Comparison of ENCODE assay signal across 9 mouse cellular contexts in the genomic region with DNA sequence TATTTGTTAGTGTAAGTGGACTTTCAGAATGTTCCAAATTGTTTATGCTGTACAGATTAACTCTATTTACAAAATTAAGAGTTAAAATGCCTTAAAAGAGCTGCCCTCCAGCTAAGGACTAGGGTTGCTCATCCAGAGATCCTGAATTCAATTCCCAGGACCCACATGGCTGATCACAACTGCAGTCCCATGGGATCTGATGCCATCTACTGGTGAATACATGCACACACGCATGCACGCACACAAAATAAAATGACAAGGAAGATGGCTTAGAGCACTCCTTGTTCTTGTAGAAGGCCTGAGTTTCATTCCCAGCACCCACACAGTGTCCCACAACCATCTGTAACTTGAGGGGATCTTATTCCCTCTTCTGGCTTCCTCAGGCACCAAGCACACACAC. TPM values are rescaled to one million over a fixed set of nuclear protein-coding genes. Genes with fewer than 3 reads are reported as not detected.
DNase-seq lines count a peak whose midpoint lies in the region; ATAC-seq lines count a peak whose summit lies in the region.
"Had no signal": no experiment of that assay in that cellular context is flagged by ENCODE, and none has a peak within 500 bp of the region (broad histone marks: within the 10 kb centered on the region; RNA-seq: fewer than 3 reads in every experiment).

No protein-coding gene starts in this region.

- no peaks in the 10 kb centered on the region for H3K4me1 ChIP-seq in embryonic facial prominence, embryonic 11.5 days (ENCODE audit: control insufficient read depth, insufficient read depth, low read length)
- no peaks in the 10 kb centered on the region for H3K4me1 ChIP-seq in embryonic facial prominence, embryonic 10.5 days
- H3K4me1 ChIP-seq in forebrain, embryonic 15.5 days, result no peaks in the 10 kb centered on the region

- H3K4me2 ChIP-seq in embryonic facial prominence, embryonic 11.5 days (ENCODE audit: low read depth, low read length), result no peak overlapping the region
- no peak overlapping the region for H3K4me2 ChIP-seq in forebrain, embryonic 15.5 days (replicated peaks)

- 76% methylated on average over 2 of the region's 2 CpGs for WGBS in embryonic facial prominence, embryonic 11.5 days
- 79% methylated on average over 2 of the region's 2 CpGs for WGBS in embryonic facial prominence, embryonic 10.5 days
- WGBS in forebrain, embryonic 15.5 days, result 78% methylated on average over 2 of the region's 2 CpGs

- intact Hi-C loops in heart, postnatal 36 days (cut with DNase I), result no loop called here

- ATAC-seq in embryonic facial prominence, embryonic 11.5 days (replicated peaks; ENCODE audit: insufficient number of reproducible peaks, low FRiP score, low TSS enrichment, low read depth), result no peak
- ATAC-seq in forebrain, embryonic 15.5 days (replicated peaks), result 0 out of 2 replicates have a peak, but pooled peaks have one; percentile 30

- H3K27me3 ChIP-seq in embryonic facial prominence, embryonic 11.5 days (ENCODE audit: control insufficient read depth, insufficient read depth, low read length), result no peaks in the 10 kb centered on the region
- no peaks in the 10 kb centered on the region for H3K27me3 ChIP-seq in embryonic facial prominence, embryonic 10.5 days (replicated peaks; ENCODE audit: low read depth, poor library complexity, severe bottlenecking)
- no peaks in the 10 kb centered on the region for H3K27me3 ChIP-seq in forebrain, embryonic 15.5 days

- no peaks in the 10 kb centered on the region for H3K9me3 ChIP-seq in embryonic facial prominence, embryonic 11.5 days (replicated peaks; ENCODE audit: control insufficient read depth, low read length)
- H3K9me3 ChIP-seq in embryonic facial prominence, embryonic 10.5 days, result no peaks in the 10 kb centered on the region
- H3K9me3 ChIP-seq in forebrain, embryonic 15.5 days, result no peaks in the 10 kb centered on the region

- no peak overlapping the region for H3K4me3 ChIP-seq in embryonic facial prominence, embryonic 11.5 days (ENCODE audit: low read depth, low read length)
- no peak overlapping the region for H3K4me3 ChIP-seq in embryonic facial prominence, embryonic 10.5 days
- H3K4me3 ChIP-seq in forebrain, embryonic 15.5 days, result no peak overlapping the region

- peak; percentile 49 for DNase-seq in embryonic facial prominence, embryonic 11.5 days (ENCODE audit: low spot score)
- DNase-seq in embryonic facial prominence, embryonic 10.5 days (ENCODE audit: low spot score), result no peak
- peak; percentile 24 for DNase-seq in lung, postnatal 36 days
- DNase-seq in lung, postnatal 25 days (ENCODE audit: low spot score), result no peak
- DNase-seq in retina, postnatal 1 day, result peak; percentile 56
- DNase-seq in heart, postnatal 36 days, result no peak
- no peak for DNase-seq in adrenal gland, adult 8-10 months
- DNase-seq: kidney, postnatal 14 days had no signal

- no peak overlapping the region for H3K27ac ChIP-seq in embryonic facial prominence, embryonic 11.5 days (replicated peaks; ENCODE audit: low read depth, low read length)
- H3K27ac ChIP-seq in embryonic facial prominence, embryonic 10.5 days (replicated peaks), result no peak overlapping the region
- no peak overlapping the region for H3K27ac ChIP-seq in forebrain, embryonic 15.5 days (replicated peaks)

- no peak overlapping the region for H3K9ac ChIP-seq in embryonic facial prominence, embryonic 11.5 days (replicated peaks; ENCODE audit: low read length)
- no peak overlapping the region for H3K9ac ChIP-seq in forebrain, embryonic 15.5 days (replicated peaks)

- H3K36me3 ChIP-seq in embryonic facial prominence, embryonic 11.5 days (replicated peaks; ENCODE audit: control insufficient read depth, insufficient read depth, low read depth, low read length), result peaks cover 13% of the 10 kb centered on the region
- peaks cover 100% of the 10 kb centered on the region for H3K36me3 ChIP-seq in embryonic facial prominence, embryonic 10.5 days (replicated peaks)
- H3K36me3 ChIP-seq in forebrain, embryonic 15.5 days, result peaks cover 83% of the 10 kb centered on the region

RNA-seq across cellular contexts. Expression of gene Morf4l1, which starts 13.8 kb away (rescaled TPM):
- polyA plus RNA-seq in embryonic facial prominence, embryonic 11.5 days (2014; fragmentation: Nextera tagmentation; extraction: Ambion mirVana), result 527 and 556 TPM in 2 replicates
- 515 and 519 TPM in 2 replicates for polyA plus RNA-seq in embryonic facial prominence, embryonic 10.5 days (2016; fragmentation: Nextera tagmentation; extraction: Ambion mirVana)
- 477 and 483 TPM in 2 replicates for polyA plus RNA-seq in forebrain, embryonic 15.5 days (2015; fragmentation: Nextera tagmentation; extraction: Ambion mirVana)
- total RNA-seq in heart, postnatal 36 days (2021), result 100 to 1,000 TPM; 254 to 268 TPM
- total RNA-seq in adrenal gland, adult 8-10 months (2022), result 100 to 1,000 TPM; 379 to 403 (median 391) TPM

RNA-seq across cellular contexts. Expression of gene Ctsh, which starts 46.8 kb away (rescaled TPM):
- 8.9 and 11.8 TPM in 2 replicates for polyA plus RNA-seq in embryonic facial prominence, embryonic 11.5 days (2014; fragmentation: Nextera tagmentation; extraction: Ambion mirVana)
- polyA plus RNA-seq in embryonic facial prominence, embryonic 10.5 days (2016; fragmentation: Nextera tagmentation; extraction: Ambion mirVana), result 5.0 and 5.9 TPM in 2 replicates
- 16.1 and 21.9 TPM in 2 replicates for polyA plus RNA-seq in forebrain, embryonic 15.5 days (2015; fragmentation: Nextera tagmentation; extraction: Ambion mirVana)
- 10 to 100 TPM; 56.0 to 58.4 TPM for total RNA-seq in heart, postnatal 36 days (2021)
- total RNA-seq in adrenal gland, adult 8-10 months (2022), result 100 to 1,000 TPM; 176 to 258 (median 215) TPM

Comparison
In these comparisons a context has a peak if more than half of its experiments do, and no peak if none do; other contexts are left out.
1. DNase-seq: peak in embryonic facial prominence, embryonic 11.5 days (single experiment), lung, postnatal 36 days (single experiment) and retina, postnatal 1 day (single experiment); none in embryonic facial prominence, embryonic 10.5 days (single experiment), lung, postnatal 25 days (single experiment), heart, postnatal 36 days (0 of 2) and adrenal gland, adult 8-10 months (single experiment).